Mouse (Mus musculus) forebrain, embryonic 10.5 days (tissue): ENCODE results near the gene Gna14. TPM values are rescaled to one million over a fixed set of nuclear protein-coding genes. Genes with fewer than 3 reads are reported as not detected.

Experiments
- DNase-seq: peaks from one replicate; pipeline ENCODE4 v3.0.0-alpha.2; 2017; ENCODE audit warnings: low spot score; ENCODE audit errors: extremely low spot score
- H3K27ac ChIP-seq: fragments of 300-500 bp; sonication (generic); 2 replicates; pipeline ENCODE4 v1.5.1; 2016; ENCODE audit warnings: mild to moderate bottlenecking
- H3K27me3 ChIP-seq: fragments of 300-500 bp; sonication (generic); 2 replicates; pipeline ENCODE4 v1.6.1; 2016; ENCODE audit warnings: mild to moderate bottlenecking; ENCODE audit not compliant: poor library complexity, severe bottlenecking
- H3K36me3 ChIP-seq: fragments of 300-500 bp; sonication (generic); replicated peaks from 2 replicates; pipeline ENCODE4 v1.6.1; 2016; ENCODE audit warnings: mild to moderate bottlenecking, moderate library complexity
- H3K4me1 ChIP-seq: fragments of 300-500 bp; sonication (generic); 2 replicates; pipeline ENCODE4 v1.6.1; 2016
- H3K4me3 ChIP-seq: fragments of 300-500 bp; sonication (generic); 2 replicates; pipeline ENCODE4 v1.5.1; 2016; ENCODE audit warnings: mild to moderate bottlenecking, moderate library complexity
- H3K9me3 ChIP-seq: fragments of 300-500 bp; sonication (generic); 2 replicates; pipeline ENCODE4 v1.6.1; 2016; ENCODE audit warnings: mild to moderate bottlenecking, moderate library complexity
- WGBS: fragments of 180-500 bp; shearing (Covaris S2); methylation state at CpG from one replicate; pipeline ENCODE4 v1.1.7; 2016; 5-methylcytosine and 5-hydroxymethylcytosine counted together
- polyA plus RNA-seq: library from polyadenylated mRNA; unstranded; fragments of >200 nt; fragmentation: Nextera tagmentation; extraction: Ambion mirVana; gene quantifications from 2 replicates; pipeline ENCODE4 v1.2.1, GENCODE M21; 2016

Gene Gna14
- polyA plus RNA-seq, 1 experiment from 2014 or later, result 2.6 TPM

DNA sequence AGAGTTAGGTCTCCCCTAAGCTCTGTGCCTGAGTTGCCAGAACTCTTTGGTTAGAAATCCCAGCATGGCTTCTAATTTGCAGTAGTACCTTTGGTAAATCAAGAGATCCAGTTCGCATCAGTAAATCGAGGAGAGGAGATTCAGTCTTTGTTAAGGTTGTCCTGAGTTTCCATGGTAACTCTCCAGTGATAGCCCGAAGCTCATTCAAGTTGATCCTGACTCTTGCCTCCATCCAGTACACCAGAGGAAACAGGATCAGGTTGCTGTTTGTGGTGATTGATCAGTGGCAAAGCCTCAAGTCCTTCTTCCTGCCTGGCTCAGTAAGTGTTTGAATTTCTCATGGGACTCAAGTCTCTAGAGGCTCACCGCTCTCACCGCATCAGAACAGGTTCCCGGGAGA, 24.7 kb downstream of the Gna14 start:
- no peak for DNase-seq
- Histone ChIP-seq H3K9me3 (peaks cover under 1% of the 10 kb centered on the region; the same call in 1 of the 2 replicates), H3K27ac (0 out of 2 replicates have a peak overlapping the region, but pooled peaks have one; percentile 12), H3K36me3 (no peaks in the 10 kb centered on the region), H3K4me1 (peaks cover 10% of the 10 kb centered on the region), H3K27me3 (no peaks in the 10 kb centered on the region), H3K4me3 (no peak overlapping the region)
- WGBS, result 58% methylated on average over 6 of the region's 6 CpGs

DNA sequence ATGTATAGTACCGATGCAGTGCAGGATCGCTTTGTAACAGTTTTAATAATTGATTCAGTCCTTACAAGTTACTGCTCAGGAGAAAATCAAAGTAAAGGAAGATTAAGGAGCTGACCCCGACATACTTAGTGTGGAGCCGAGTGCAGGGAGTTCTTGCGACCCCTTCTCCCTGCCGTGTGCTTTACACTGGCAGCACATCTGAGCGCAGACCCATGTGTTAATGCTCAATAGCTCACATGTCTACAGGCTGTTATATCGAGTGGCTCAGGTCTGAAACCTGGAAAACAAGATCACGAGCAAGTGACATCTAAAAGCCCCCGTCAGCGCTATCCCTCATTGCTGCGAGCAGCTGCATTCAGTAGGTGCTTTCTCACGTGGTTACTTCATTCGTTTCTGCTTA, 25.3 kb downstream of the Gna14 start:
- no peak overlapping the region for H3K4me3 ChIP-seq
- H3K9me3 ChIP-seq, result no peaks in the 10 kb centered on the region
- peaks cover 10% of the 10 kb centered on the region for H3K4me1 ChIP-seq
- H3K27ac ChIP-seq, result no peak overlapping the region
- no peaks in the 10 kb centered on the region for H3K27me3 ChIP-seq
- 93% methylated on average over 14 of the region's 14 CpGs for WGBS
- no peak for DNase-seq
- no peaks in the 10 kb centered on the region for H3K36me3 ChIP-seq

DNA sequence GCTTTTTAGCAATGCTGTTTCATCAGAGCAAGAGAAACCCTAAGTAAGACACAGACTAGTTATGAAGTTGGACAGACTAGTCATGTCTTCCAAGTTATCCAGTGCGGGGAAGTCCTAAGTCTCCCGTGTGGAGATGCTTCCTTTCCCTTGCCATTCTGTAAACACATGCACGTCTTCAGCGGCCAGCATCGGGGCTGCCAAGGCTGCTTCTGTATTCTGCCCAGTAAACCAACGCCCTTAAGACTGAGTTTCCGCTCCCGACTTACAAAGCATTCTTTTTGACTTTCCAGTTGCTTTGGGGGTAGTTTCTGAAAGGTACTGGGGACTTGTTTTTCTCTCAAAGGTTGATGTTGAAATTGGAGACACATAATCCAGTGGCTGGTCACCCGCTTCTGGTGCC, 26.9 kb downstream of the Gna14 start:
- no peak for DNase-seq
- Histone ChIP-seq H3K27ac (no peak overlapping the region), H3K4me1 (peaks cover 10% of the 10 kb centered on the region), H3K9me3 (no peaks in the 10 kb centered on the region), H3K27me3 (no peaks in the 10 kb centered on the region), H3K36me3 (no peaks in the 10 kb centered on the region), H3K4me3 (no peak overlapping the region)
- 88% methylated on average over 9 of the region's 9 CpGs for WGBS

DNA sequence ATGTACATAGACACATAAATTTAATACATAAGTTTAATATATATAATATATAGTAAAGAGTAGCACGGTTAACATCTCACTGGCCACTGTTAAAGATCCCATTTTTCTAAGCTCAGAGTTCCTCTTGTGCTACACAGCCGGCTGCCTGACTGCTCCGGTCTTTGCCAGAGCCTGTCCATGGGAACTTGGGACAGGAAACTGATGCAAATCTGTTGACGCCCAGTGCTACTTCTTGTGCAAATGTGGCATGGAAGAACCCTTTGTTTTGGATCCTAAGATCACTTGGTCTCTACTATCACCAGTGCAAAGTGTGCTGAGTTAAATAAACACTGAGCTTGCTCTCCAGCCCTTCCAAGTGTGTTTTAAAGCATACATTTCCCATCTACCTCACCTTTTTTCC, 29.2 kb downstream of the Gna14 start:
- peaks cover 10% of the 10 kb centered on the region for H3K4me1 ChIP-seq

DNA sequence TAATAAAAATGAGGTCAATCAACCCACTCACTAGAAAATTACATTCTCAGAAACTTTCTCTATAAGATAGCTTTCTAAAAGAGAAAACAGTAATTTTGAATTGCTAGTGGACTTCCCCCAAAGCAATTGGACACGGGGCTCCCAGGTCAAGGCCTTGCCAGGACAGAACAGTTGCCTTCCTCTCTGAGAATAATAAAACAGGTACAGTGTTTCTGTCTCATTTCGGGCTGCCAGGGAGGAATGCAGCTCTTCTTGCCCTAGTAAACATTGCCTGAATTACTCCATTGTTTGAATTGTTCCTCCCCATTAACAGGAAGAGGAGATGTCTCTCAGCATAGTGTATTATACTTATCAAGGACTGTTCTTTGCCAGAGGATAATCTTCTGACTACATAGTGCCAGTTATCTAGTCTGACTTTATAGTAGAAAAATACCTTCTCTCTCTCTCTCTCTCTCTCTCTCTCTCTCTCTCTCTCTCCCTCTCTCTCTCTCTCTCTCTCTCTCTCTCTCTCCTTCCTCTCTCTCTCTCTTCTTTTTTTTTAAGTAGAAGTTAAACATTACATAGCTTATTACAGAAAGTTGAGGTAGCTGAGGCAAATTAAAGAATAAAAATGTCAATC, 33.3 kb downstream of the Gna14 start:
- H3K4me1 ChIP-seq, result no peaks in the 10 kb centered on the region
- no peak overlapping the region for H3K27ac ChIP-seq
- no peaks in the 10 kb centered on the region for H3K36me3 ChIP-seq
- H3K4me3 ChIP-seq, result no peak overlapping the region
- no peak for DNase-seq
- peaks cover 9% of the 10 kb centered on the region; the same call in 1 of the 2 replicates for H3K9me3 ChIP-seq
- 57% methylated on average over 2 of the region's 2 CpGs for WGBS
- H3K27me3 ChIP-seq, result no peaks in the 10 kb centered on the region

More for the DNA sequence above, 29.2 kb downstream of the Gna14 start:
- H3K27ac ChIP-seq, result no peak overlapping the region
- H3K4me3 ChIP-seq, result no peak overlapping the region
- no peaks in the 10 kb centered on the region for H3K27me3 ChIP-seq
- no peaks in the 10 kb centered on the region; the same call in 1 of the 2 replicates for H3K9me3 ChIP-seq
- no peaks in the 10 kb centered on the region for H3K36me3 ChIP-seq
- WGBS, result 84% methylated on average over 4 of the region's 4 CpGs
- no peak for DNase-seq

DNA sequence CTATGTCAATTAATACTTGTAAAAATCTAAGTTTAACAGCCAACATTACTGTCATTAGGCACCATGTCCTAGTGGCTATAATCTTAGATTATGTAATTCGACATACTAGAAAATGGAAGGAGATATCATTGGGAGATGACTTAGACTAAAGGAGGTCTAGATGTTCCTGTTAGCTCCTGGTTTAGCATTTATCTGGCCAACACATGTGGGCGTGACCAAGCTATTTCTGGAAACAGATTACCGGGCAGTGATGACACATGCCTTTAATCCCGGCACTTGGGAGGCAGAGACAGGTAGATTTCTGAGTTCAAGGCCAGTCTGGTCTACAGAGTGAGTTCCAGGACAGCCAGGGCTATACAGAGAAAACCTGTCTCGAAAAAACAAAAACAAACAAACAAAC, 37.1 kb downstream of the Gna14 start:
- DNase-seq, result no peak
- H3K4me3 ChIP-seq, result no peak overlapping the region
- WGBS, result 82% methylated on average over 5 of the region's 5 CpGs
- no peaks in the 10 kb centered on the region for H3K4me1 ChIP-seq
- no peak overlapping the region for H3K27ac ChIP-seq
- no peaks in the 10 kb centered on the region for H3K27me3 ChIP-seq
- peaks cover 13% of the 10 kb centered on the region; the same call in 1 of the 2 replicates for H3K9me3 ChIP-seq
- H3K36me3 ChIP-seq, result no peaks in the 10 kb centered on the region

DNA sequence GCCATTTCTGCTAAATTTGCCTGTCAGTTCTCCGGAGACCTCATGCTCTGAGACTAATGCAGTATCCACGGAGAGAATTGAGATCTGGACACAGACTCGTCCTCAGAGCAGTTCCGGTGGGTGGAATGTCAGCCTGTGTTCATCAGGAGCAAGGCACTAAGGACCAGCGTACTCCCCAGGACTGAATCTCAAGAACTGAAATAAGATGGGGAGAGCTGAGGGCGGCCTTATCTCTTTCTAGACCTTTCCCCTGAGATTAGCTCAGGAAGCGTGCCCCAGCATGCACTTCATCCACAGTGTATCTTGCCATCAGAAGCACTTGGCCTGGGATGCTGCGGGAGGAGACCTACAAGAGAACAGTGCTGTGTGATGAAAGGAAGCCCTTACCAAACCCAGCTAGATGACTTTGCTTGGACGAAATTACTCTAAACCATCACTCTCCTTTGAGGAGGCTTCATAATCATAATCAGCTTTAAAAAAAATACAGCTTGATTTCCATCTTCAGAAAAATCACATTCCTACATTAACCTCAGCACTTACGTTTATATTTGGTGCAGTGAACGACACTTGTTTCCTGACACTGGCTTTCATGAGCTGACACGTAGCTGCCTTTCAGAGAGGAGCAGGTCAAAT, 41.9 kb downstream of the Gna14 start:
- no peak overlapping the region for H3K4me3 ChIP-seq
- H3K9me3 ChIP-seq, result peaks cover 13% of the 10 kb centered on the region; the same call in 1 of the 2 replicates
- no peaks in the 10 kb centered on the region for H3K36me3 ChIP-seq
- DNase-seq, result no peak
- peaks cover 3% of the 10 kb centered on the region for H3K4me1 ChIP-seq
- H3K27ac ChIP-seq, result no peak overlapping the region
- WGBS, result 89% methylated on average over 12 of the region's 12 CpGs
- H3K27me3 ChIP-seq, result no peaks in the 10 kb centered on the region

DNA sequence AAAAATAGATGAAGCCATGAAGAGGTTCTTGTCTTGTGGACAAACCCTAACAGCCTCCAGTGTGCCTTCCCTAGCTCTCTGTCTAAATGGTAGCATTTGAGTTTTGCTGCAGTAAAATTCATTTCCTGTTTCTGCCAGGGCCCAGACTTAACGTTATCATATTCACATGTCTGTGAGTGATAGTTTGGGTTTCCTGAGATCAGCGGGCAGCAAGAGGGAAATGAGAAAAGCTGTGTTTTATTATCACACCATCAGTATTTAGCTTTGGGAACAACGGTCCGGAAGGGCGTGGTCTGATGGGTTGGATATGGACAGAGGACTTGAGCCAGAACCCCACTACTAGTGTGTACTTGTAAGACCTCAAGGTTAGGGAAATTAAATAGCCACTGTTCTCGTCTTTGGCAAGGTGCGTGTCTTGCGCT, 42.6 kb downstream of the Gna14 start:
- H3K36me3 ChIP-seq, result no peaks in the 10 kb centered on the region
- DNase-seq, result no peak
- peaks cover 11% of the 10 kb centered on the region; the same call in 1 of the 2 replicates for H3K9me3 ChIP-seq
- no peak overlapping the region for H3K27ac ChIP-seq
- H3K27me3 ChIP-seq, result no peaks in the 10 kb centered on the region
- peaks cover 5% of the 10 kb centered on the region for H3K4me1 ChIP-seq
- WGBS, result 92% methylated on average over 8 of the region's 8 CpGs
- no peak overlapping the region for H3K4me3 ChIP-seq

DNA sequence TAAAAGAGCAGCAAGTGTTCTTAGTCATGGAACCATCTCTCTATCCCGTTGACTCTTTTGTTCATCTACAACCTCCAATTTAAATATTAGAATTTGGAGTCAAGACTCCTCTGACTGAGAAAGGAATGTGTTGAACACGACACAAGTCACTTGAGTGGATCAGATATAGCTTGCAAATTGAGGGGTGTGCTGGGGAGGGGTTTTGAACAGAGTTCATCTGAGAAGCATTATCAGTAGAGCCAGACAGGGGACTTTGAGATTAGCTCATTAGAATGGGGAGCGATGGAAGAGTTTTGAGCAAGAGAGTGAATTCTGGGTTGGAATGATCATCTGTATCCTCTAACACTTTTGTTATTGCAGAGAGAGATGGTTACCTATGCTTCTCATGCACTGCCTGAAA, 46.5 kb downstream of the Gna14 start:
- Histone ChIP-seq H3K27ac (no peak overlapping the region), H3K4me3 (no peak overlapping the region), H3K36me3 (no peaks in the 10 kb centered on the region), H3K4me1 (peaks cover 5% of the 10 kb centered on the region), H3K9me3 (no peaks in the 10 kb centered on the region), H3K27me3 (no peaks in the 10 kb centered on the region)
- DNase-seq, result no peak
- WGBS, result 89% methylated on average over 3 of the region's 3 CpGs

DNA sequence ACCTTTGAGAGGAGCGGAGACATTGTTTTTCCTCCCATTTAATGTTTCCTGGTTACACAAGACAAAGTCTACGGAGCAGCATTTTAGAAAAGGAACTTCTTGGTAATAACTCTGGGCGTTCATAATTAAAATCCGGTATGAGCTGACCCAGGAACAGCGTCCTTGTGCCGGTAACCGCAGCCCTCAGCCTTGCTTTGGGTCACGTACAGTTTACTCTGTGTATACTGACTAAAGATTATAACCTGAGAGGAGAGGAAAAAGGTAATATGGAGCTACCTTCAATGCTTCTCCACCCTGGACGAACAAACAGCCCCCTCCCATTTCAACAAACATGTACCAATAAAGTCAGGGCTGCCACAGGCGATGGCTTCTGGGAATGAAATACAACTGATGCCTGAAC, 48.7 kb downstream of the Gna14 start:
- Histone ChIP-seq H3K27ac (no peak overlapping the region), H3K4me1 (peaks cover 5% of the 10 kb centered on the region), H3K4me3 (no peak overlapping the region), H3K27me3 (no peaks in the 10 kb centered on the region), H3K9me3 (no peaks in the 10 kb centered on the region), H3K36me3 (no peaks in the 10 kb centered on the region)
- 92% methylated on average over 10 of the region's 10 CpGs for WGBS
- no peak for DNase-seq

DNA sequence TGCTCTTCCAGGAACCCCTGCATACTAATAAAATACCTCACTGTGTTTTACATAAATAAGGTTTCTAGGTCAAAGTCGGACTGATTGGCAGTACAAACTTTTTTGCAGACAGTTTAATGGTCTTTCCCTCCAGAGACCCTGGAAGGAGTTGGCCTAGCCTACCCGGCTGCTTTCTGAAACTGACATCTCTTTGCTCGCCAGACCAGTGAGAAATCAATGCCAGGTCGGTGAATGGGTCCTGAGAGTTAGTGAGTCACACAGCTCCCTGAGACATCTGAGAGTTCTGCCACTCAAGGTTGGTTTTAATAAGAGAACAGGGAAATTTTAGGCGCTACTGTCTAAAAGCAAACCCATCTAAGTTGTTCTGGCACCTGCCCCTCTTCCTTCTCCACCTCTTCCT, 49.1 kb downstream of the Gna14 start:
- 79% methylated on average over 5 of the region's 5 CpGs for WGBS

DNA sequence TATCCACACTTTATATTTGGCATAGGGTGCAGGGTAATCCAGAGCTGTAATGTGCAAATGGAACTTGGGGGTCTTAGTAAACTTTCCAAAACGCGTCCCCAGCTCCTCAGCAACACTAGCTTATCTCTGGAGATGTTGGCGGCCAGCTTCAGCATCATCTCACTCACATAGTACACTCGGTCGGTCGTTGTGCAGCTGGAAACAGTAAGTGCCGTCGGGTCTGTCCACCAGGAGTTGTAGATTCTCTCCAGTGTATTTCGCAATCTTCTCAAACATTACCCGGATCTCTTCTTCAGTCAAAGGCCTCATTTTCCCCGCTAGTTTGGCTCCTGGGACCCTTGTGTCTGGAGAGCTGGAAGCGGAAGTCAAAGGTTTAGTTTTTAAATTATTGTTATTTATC, 55.2 kb downstream of the Gna14 start:
- no peaks in the 10 kb centered on the region for H3K27me3 ChIP-seq
- peaks cover 25% of the 10 kb centered on the region for H3K4me1 ChIP-seq
- H3K9me3 ChIP-seq, result no peaks in the 10 kb centered on the region
- H3K36me3 ChIP-seq, result no peaks in the 10 kb centered on the region
- DNase-seq, result no peak
- peak overlapping the region; percentile 83 for H3K27ac ChIP-seq
- no peak overlapping the region for H3K4me3 ChIP-seq
- WGBS, result 78% methylated on average over 12 of the region's 12 CpGs

More for the DNA sequence above, 49.1 kb downstream of the Gna14 start:
- Histone ChIP-seq H3K36me3 (no peaks in the 10 kb centered on the region), H3K4me1 (peaks cover 5% of the 10 kb centered on the region), H3K27ac (no peak overlapping the region), H3K9me3 (no peaks in the 10 kb centered on the region), H3K4me3 (no peak overlapping the region), H3K27me3 (no peaks in the 10 kb centered on the region)
- no peak for DNase-seq

DNA sequence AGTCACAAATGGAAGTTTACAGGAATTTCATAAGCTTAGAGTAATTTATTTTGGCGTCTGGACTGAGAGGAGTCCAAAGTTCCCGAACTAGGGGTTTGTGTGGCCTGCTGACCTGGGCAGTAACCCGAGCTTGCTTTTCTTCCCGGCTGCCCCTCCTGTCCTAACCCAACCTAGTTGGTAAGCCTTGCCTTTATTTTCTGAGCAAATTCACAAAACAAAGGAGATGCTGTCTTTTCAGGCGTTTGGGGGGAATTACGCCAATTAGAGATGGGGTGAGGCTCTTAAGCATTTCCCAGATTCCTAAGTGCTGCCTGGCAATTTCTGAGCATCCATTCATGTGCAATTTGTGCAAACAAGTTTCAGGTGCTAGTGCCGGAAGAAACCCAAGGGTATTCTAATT, 55.9 kb downstream of the Gna14 start:
- WGBS, result 9% methylated on average over 7 of the region's 7 CpGs
- Histone ChIP-seq H3K36me3 (no peaks in the 10 kb centered on the region), H3K27me3 (no peaks in the 10 kb centered on the region), H3K9me3 (no peaks in the 10 kb centered on the region), H3K4me1 (peaks cover 25% of the 10 kb centered on the region), H3K4me3 (no peak overlapping the region), H3K27ac (peak overlapping the region; percentile 83)
- DNase-seq, result peak; percentile 25
